Mouse (Mus musculus): Measurements from ENCODE around the gene 1700017N19Rik.
"Not testable (repeated sequence)": the region's sequence is repeated elsewhere in the genome, so short reads cannot be mapped to it uniquely, and the experiment has no call there.

- not testable (repeated sequence) for TF ChIP-seq CTCF (IDR thresholded peaks at IDR 0.05; ENCODE audit: extremely low read depth, insufficient read depth, insufficient read length, insufficient replicate concordance); POLR2A (IDR thresholded peaks at IDR 0.05; ENCODE audit: low read depth, low read length)
Measured at GRCm38 (mm10) chr10:100560194-100560883, 29.9 kb upstream of the 1700017N19Rik start.
